Mouse (Mus musculus): ENCODE measurements around the gene Rpap3.
"Not testable (repeated sequence)": the region's sequence is repeated elsewhere in the genome, so short reads cannot be mapped to it uniquely, and the experiment has no call there.

The Rpap3 gene

DNA sequence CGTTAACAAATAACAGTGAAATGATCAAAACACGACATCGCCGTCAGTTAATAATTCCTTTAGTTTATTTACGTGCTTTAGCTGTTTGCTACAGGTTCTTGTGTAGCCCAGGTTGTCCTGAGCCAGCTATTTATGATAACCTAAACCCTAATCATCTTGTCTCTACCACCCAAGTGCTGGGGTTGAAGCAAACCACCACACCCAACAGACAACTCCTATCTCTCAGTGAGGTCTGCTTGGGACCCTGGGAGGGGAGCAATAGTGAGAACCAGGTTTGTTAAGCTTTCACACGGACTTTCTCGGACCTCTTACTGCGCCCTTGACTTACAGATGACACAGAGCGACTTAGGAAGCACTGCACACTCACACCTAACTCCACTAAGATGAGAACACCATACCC, 21.5 kb downstream of the Rpap3 start:
- DNase-seq (ENCODE audit: low read depth) = no peak

DNA sequence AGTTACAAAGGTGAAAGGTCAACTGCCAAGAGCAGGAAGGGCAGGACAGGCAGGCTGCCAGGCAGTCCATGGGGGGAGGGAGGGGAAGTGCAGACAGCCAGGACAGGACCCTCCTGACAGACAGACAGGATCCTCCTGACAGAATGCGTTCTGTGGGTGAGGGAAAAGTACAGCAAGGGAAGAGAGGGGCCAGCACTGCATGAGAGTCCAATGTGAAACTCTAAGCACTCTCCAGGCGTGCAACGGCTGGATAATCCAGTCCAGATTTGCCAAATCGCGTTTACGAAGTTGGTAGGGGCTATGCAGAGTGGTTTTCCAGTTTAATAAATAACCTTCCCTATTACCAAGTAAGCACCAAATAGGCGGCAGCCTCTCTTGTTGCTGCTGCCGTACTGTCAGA, 23.6 kb downstream of the Rpap3 start:
- no peak for DNase-seq (ENCODE audit: low read depth)

DNA sequence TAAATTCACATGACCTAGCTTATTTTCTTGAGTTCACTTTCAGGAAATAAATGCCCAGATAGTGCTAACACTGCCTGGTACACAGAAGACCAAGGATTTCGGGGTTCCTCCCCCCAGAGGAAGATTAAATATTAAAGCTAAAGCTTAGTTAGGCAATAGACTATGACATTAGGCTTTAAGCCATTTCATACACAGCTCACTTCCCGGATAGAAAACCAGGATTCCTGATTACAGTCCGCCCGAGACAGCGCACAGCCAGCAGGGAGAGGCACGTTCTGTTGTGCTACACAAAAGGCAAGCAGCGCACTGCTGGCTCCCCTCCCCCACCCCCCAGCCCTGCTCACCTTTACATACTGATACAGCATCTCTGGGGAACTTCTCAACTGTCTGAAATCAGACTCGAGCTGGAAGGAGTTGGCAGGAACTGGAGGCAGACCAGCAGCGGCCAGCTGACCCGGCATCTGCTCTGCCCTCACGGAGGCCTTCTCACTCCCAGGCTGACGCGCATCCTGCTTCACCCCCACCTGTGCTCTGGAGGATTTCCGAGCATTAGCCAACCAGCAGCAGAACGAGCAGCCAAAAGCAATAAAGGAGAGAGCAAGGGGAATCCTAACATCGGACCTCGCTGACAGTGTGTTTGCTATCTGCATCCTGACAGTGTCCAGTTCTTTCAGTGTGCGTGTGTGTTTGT, 25.5 kb downstream of the Rpap3 start:
- no peak for DNase-seq (ENCODE audit: low read depth)

- no peak for DNase-seq (ENCODE audit: low read depth)
Observed at GRCm38 (mm10) chr15:97677341-97677740, 28.3 kb downstream of the Rpap3 start.

- no peak for DNase-seq (ENCODE audit: low read depth)
Observed at GRCm38 (mm10) chr15:97675927-97676326, 29.7 kb downstream of the Rpap3 start.

- DNase-seq (ENCODE audit: low read depth) = no peak
Observed at GRCm38 (mm10) chr15:97674423-97674822, 31.2 kb downstream of the Rpap3 start.

DNA sequence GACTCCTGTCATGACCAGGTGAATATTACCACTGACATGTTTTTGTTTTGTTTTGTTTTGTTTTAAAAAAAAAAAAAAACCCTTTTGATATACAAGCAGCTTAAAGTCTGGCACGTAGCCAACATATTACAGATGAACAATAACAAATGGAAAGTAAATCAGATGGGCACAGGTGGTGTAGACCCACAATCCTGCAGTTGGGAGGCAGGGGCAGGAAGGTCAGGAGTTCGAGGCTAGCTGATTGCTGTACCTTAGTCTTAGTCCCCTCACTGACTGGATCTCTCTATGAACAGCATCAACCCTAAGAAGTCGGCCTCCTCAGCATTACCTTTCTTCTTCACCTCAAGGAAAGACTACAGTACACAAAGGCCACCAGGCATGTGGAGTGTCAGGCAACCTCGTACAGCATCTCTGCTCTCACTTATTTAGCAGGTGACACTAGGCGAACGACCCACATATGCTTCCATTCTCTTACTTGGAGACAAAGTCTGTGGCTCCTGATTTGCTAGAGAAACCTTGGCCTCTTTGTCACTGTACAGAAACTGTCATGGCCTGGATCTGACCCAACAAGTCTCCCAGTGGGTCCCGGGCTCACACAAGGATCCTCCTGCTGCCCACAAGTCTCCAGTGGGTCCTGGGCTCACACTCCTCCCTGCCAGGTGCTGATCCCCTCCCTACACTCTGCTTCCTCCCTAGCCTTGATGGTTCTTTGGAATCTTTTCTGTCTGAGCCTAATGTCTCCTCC, 32.2 kb downstream of the Rpap3 start:
- DNase-seq (ENCODE audit: low read depth) = no peak

GRCm38 (mm10) chr15:97672211-97672765, 33.3 kb downstream of the Rpap3 start:
- no peak for DNase-seq (ENCODE audit: low read depth)

GRCm38 (mm10) chr15:97670554-97670953, 35.1 kb downstream of the Rpap3 start:
- peak; percentile 62 for DNase-seq (ENCODE audit: low read depth)

- not testable (repeated sequence) for DNase-seq (ENCODE audit: low read depth)
Observed at GRCm38 (mm10) chr15:97668158-97668877, 37.3 kb downstream of the Rpap3 start.

- peak; percentile 89 for DNase-seq (ENCODE audit: low read depth)
Observed at GRCm38 (mm10) chr15:97667437-97667836, 38.2 kb downstream of the Rpap3 start.

DNA sequence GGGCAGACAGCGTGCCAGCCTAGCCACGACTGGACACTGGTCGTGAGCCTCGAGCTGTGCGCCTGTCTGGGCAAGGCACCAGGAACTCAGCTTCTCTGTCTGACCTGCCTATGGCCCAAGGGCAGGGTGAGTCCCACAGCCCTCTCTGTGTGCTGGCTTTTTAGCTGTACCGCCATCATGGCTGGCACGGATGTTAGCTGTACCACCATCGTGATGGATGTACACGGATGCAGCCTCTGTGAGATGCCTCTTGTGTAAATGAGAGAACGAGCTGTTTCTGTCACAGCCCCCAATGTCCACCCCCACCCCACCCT, 39.2 kb downstream of the Rpap3 start:
- DNase-seq (ENCODE audit: low read depth) = no peak

- DNase-seq (ENCODE audit: low read depth) = no peak
Observed at GRCm38 (mm10) chr15:97665770-97666456, 39.7 kb downstream of the Rpap3 start.

- DNase-seq (ENCODE audit: low read depth) = peak; percentile 55
Observed at GRCm38 (mm10) chr15:97664981-97665668, 40.5 kb downstream of the Rpap3 start.

- DNase-seq (ENCODE audit: low read depth) = peak; percentile 90
Observed at GRCm38 (mm10) chr15:97663750-97664406, 41.7 kb downstream of the Rpap3 start.

DNA sequence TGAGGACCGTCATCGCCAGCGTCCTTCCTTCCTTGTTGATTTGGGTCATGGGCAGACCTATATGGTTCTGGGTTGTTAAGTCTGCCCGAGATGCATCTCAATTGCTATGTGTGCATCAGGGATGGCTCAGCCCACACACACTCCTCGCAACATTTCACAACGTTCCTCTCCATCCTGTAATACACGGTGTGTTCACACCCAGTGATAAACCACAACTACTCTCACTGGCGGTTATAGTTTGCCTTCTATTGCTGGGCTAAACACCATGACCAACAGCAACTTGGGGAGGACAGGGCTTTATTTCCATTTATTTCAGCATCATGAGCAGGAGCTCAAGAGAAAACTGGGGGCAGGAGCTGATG, 46.9 kb downstream of the Rpap3 start:
- no peak for DNase-seq (ENCODE audit: low read depth)

- DNase-seq (ENCODE audit: low read depth) = no peak
Observed at GRCm38 (mm10) chr15:97657856-97658754, 47.5 kb downstream of the Rpap3 start.

GRCm38 (mm10) chr15:97657420-97657819, 48.2 kb downstream of the Rpap3 start:
- DNase-seq (ENCODE audit: low read depth) = no peak

DNA sequence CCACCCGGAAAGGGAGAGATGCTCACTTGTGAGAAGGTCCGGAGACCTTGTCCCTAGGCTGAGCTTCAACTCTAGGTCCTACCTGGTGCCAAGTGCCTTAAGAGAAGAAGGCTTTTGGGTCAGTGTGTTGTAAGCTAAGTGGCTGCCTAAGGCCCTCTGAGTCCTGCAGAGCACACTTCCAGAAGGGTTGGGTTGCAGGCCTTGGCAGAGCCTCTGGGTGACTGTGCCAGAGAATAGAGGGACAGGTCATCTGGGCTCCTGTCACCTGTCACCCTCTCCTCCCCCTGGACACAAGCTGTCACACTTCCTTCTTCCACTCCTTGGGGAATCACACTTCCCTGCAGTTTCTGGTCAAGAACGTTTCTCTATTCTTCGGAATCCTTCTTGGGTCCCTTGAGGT, 55.9 kb downstream of the Rpap3 start:
- DNase-seq (ENCODE audit: low read depth) = no peak

DNA sequence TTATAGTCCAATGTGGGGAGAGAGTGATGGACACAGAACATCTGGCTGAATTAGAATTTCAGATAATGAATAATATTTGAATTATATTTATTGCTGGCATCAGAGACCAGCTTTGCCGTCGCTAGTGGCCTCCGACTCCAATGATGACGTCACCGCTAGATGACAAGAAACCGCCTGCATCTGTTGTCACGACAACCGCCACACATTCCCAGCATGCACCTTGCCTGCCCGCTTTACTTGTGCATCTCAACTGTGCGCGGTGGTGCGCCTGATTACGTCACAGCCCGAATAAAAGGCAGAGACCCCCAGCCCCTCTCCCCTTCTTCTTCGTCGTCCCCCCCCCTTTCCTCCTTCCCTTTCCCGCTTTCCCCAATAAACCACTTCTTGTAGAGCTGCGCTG, 57.4 kb downstream of the Rpap3 start:
- no peak for DNase-seq (ENCODE audit: low read depth)

All from NIH3T3 (cell line).